Mouse (Mus musculus) ovary, postnatal 36 days (tissue): Measurements from ENCODE around the gene Lrch1.

Experiments used
- DNase-seq: peaks from one replicate; pipeline ENCODE4 v3.0.0; 2022; ENCODE audit warnings: low spot score, mixed read lengths

Lrch1 gene

DNA sequence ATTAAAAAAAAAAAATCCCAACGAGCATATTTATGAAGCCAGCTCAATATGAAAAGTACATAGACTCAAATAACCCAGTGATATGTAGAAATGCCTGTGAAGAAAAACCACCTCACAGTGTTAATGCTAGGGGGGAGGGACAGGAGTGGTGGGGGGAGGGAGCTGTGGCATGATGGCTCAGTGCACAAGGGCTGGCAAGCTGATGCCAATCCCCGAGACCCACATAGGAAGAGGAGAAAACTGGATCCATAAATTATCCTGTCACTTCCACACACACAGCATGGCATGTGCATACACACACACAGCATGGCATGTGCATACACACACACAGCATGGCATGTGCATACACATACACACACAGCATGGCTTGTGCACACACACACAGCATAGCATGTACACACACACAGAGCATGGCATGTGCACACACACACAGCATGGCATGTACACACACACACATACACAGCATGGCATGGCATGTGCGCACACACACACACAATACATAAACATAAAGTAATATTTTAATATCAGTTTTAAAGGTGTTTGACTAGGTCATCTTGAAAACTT, 54.5 kb downstream of the Lrch1 start:
- no peak for DNase-seq

DNA sequence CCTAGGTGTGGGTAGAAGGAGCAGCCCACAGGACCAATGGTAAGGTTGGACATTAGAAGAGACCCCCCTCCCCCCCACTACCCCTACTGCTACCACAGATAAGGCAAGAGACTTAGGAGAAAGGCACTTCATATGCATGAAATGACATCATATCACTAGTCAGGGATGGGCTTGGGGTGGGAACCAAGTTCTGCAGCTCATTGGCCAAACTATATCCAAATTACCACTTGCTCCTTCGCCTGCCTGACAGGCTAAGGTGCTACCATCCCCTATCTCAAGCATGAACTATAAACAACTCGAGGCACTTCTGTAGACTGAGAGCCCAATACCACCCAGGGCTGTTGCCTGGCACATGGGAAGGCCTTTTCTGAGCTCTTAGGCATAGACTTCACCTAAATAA, 58.4 kb downstream of the Lrch1 start:
- no peak for DNase-seq

DNA sequence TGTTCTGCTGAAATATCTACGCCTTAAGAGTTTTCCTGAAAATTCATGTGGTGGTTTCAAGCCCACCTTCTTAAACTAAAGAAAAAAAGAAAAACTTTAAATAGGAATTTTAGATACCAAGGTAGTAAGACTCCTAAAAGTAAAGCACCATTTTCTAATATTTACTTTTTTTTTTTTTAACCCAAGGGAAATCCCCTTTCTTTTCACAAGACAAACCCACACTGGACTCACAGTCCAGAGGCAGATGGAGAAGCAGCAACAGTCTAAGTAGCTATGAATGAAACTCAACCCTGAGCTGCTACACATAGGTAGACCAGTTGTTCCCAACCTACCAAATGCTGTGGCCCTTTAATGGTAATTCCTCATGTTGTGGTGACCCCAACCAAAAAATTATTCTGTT, 59.6 kb downstream of the Lrch1 start:
- DNase-seq: no peak

DNA sequence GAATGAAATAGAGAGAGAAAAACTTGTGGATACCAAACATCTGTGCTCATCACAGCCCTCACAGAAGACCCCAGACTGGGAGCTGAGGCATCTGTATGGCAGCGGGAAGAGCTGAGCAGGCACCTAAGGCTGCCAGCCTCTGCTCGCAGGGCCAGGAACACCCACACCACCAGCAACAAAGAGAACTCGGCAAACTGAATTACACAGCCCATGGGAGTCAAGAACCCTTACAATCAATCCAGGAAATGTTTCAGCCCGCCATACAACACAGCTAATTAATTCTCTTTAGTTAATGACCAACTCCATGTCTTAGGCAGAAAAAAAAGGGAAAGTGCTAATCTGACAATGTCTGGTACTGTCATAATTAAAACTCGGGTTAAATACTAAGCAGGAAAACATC, 61.2 kb downstream of the Lrch1 start:
- DNase-seq: no peak

DNA sequence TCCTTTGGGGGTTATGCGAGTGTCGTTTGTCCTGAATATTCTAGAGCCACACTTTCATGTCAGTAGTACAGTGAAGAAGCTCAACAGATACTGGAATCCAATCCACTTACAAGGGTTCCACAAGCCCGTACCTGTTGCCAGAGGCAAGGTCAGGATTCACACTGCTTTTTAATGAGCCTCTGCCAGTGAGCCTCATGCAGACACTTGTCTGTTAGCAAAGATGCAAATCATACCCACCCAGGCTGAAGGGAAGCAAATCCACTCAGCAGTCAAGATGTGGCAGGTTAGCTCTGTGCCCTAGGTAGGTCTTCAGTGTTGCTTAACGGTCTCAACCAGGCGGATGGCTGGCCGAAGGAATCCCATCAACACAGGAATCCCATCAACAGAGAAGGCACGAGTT, 62.8 kb downstream of the Lrch1 start:
- DNase-seq: no peak

DNA sequence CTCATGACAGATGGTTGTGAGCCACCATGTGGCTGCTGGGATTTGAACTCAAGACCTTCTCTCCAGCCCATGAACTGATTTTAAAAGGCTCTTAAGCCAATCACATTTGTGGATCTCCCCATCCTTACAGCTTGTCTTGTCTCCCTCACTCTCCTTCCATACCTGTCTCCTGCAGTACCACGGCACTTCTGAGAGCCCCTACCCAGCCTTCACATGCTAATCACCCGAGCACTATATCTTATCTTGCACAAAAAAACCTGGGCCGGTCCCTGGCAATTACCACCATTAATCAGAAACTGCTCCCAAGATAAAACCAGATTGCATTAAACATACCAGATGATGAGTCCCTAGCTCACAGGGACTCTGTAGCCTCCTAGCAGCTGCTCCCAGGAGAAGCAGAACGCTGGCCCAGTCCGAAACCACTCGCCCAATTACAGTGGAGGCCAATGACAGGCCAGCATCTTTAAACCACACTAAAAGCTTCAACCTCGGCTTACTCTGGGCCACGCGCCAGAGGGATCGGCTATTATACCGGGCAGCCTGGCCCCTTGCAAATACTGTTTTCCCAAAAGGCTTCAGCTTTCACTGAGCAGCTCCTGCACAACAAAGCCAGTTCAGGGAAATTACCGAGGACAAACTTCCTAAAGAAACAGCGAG, 63.5 kb downstream of the Lrch1 start:
- peak; percentile 68 for DNase-seq

DNA sequence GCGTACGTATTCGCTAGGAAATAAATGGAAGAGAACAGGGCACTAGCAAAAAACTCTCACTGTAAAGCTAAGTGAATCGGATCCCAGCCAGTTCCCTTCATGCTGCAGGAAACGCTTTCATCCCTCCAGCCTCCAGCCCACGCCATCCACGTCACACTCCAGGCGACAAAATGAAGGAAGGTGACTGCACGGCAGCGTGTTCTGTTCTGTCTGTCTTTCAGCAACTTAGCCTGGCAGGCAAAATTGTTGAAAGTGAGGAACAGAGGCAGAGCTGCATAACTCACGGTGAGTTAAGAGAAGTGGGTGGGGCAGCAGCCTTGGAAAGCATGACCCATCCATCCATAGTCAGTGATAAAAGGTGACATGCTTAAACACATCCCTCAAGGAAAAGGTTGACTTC, 64.5 kb downstream of the Lrch1 start:
- no peak for DNase-seq

DNA sequence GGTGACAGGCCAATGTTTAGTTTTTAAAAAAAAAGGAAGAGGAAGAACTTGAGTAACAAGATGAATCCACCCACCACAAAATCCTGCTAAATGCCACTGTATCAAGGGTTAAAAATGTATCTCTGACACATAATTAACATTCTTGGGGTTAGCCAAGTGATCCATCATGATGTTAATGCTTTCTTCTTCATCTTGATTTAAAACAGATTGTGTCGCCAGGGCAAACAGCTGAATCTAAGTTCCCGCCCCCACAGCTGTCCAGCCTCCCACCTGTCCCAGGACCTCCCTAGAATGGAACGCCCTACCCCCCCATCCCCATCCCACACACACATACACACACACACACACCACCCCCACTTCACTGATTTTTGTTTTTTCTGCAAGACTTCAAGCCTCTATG, 64.9 kb downstream of the Lrch1 start:
- no peak for DNase-seq

DNA sequence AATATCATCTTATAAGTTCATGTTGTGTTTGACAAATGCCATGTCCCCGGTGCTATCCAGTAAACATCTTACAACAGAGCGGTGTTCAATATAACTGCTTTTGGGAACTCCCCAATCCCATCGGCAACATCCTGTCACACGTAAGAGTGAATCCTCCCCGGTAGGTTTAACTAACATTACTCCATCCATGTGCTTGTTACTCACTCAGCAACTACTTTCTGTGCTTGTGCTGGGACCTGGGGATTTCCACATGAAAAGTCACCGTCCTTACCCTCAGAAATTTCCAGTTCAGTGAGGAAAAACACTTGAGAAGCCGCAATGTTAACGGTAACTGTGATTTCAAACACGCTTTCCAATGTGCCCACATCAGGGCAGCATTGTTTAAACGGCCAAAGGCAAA, 66.8 kb downstream of the Lrch1 start:
- DNase-seq: no peak

DNA sequence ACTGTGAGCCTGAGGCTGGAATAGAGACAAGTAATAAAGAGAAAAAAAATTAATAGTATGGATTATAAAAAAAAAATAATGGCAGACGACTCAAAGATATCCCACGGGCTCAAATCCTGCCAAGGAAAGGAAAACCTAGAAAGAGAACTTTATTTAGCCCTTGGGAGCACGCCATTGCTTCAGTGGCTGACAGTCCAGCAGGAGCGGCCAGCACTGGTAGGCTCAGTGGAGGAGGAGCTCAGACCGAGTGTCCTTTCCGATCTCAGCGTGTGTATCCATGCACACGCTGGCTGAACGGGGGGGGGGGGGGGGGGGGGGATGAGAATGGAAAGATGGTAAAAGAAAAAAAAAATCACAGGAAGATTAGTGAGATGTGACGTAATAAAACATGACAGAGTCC, 68.2 kb downstream of the Lrch1 start:
- no peak for DNase-seq

DNA sequence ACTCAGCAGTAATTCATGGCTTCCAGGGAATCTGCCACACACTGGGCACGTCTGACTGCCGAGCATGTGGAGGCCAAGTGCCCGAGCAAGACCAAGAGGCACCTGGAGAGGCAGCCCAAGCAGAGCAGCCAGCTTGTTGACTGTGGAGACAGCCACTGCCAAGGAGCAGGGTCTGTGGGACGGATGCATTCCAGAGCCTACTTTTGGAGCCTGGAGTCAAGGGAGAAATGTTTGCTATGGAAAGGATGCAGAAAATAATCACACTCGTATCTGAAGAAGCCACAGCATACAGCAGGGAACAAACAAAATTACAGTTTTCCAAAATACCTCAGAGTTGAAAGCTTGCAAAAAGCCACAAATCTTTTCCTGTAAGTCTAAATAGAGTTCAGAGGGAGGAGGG, 70.4 kb downstream of the Lrch1 start:
- DNase-seq: no peak

DNA sequence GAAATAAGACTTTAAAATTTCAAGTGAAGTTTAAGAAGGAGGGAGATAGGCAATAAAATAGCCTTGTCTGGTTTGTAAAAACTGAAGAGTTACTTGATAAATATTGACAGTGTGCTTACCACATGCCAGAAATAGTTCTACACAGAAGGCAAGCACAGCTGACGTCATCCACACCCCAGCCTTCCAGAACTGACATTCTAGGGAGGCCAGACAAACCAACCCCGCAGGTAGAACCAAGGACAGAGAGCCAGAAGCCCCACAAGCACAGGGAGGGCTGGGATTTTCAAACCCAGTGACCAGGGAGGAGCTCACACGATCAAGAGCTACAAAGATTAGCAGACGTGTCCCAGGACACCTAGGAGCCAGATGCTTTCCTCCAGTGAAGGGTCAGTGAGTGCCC, 76.5 kb downstream of the Lrch1 start:
- no peak for DNase-seq

DNA sequence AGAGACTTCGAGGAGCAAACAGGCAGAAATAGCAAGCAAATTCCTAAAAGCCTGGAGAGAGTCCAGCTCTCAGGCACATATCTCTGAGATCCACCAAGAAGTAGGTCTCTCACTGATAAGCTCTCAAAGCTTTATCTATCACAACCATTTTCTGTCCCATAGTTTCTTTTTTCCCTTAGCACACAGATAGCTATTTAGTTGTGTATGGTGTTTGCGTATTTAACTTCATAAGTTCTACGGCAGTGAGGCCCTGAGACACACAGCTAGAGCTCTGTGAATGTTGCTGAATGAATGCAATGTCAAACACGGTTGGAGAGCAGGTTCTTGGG, 78.8 kb downstream of the Lrch1 start:
- no peak for DNase-seq

DNA sequence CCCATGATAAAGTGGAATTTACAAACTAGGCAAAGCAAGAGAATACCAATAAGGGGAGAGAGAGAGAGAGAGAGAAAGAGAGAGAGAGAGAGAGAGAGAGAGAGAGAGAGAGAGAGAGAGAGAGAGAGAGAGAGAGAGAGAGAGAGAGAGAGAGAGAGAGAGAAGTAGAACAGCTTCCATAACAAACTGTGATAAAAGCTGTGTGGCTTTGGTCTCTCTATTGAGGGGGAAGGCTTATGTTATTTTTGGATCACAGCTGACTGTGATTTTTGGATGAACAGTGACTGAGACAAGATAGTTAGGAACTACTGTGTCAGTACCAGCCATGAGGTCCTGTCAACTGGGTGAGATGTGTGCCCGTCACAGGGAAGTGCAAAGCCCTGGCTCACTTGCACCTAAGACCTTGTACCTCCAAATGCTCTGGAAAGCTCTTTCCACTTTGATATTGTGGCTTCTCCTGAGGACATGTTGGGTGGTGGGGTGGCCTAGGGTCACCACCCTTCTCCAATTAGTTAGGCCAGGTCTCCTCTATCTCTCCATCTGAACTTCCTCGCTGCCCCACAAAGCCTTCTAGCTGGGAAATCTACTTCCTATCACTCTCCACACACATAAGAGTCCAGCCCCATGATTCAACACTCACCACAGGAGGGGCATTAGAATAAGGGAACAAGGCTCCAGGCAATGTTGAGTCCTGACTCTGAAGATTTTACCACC, 79.3 kb downstream of the Lrch1 start:
- no peak for DNase-seq

DNA sequence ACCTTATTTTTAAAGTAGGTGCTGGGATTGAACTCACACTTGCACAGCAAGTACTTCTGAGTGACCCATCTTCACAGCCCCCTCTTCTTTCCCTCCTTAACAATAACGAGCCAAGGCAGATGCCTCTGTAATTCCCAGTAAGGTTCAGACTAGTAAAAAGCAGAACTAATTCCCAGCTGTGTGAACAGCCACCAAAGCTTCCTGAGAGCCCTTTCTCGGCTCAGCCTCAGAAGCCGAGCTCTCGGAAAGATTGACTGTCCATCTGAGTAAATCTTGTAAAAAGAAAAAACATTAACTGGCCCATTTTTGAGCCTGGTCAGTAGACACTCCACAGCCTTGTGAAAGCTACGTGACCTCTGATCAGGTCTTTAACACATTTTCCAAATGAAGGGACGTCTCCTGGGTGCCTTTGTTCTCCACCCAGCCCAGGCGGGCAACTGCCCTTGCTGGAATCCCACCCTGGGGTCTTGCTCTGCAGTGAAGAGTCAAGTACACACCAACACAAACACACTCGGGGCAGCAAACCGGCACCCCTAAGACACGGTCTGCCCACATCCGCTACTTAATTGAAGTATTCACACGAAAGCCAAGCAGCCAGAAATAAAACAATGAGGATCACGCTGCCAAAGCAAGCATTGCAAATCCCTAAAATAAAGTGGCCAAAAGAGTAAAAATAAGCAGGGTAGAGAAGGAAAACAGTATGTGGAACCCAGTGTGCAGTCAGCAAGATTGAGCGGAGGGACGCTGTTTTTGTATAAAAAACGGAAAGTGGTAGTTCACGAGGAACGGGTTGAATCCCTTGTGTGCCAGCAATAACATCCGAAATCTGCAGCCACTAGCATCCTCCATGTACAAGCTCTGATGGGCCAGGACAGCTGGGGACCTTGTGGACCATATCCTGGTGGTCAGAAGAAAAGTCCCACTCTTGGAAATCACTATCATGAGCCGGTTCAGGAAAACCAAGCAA, 80.3 kb downstream of the Lrch1 start:
- no peak for DNase-seq

DNA sequence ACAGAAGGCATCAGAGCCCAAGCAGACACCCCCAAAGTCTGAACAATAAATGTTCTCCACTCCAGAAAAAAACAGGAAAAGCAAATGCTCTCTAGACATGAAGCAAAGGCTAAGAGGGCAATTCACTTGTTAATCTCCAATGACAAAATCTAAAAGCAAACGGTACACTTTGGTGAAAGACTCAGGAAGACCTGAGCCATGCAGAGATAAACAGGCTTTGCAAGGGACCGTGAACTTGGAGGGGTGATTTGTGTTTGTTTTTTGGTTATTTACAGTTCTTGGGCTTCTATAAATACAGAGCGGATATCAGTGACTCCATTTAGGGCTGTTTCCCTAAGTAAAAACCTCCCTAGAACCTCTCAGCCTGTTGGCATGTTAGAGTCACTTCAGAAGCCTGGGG, 81.9 kb downstream of the Lrch1 start:
- no peak for DNase-seq

DNA sequence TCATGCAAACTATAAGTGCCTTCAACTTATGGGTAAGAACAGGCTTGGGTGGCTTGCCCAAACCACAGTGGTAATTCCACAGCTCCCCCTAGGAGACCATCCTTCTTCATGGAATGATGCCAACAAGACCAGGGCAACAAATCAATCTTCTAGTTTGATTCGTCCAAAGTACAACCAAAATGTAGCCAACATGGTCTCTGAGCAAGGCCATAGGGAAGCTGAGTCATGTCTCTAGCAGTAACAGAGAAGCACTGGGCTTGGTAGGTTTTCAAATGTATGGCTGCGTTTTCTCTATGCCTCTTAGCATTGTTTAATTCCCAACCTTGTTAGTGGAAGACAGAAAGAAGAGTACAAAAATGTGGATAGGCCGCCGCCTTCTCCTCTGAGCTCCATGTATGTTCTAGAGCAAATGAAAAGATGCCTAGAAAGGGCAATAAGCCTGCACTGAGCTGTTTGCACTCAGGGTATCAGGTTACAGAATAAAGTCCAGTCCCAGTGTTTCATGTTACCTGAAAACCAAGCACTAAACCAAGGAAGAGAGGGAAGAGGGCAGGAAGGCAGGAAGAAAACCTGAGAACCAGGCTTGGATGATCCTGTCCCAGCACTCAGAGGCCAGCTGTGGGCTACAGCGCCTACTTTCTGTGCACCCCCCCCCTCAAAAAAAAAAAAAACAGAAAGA, 82.7 kb downstream of the Lrch1 start:
- DNase-seq: no peak

DNA sequence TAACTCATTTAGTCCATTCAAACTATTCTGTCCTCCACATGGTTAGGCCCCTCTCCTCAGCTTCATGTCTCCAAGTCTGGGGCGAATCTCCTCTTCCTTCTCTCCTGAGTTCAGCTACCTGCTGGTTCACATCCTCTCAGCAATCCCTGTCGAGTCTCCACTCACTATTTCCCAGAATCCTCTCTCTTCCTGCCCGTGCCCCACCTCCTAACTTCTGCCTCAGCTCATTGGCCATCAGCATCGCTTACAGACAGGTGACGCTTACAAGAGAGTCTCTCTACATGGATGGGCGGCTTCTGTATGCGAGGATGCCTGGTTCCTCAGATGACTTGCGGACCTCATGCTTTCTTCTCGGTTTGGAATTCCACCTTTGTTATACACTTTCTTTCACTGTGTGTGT, 86.2 kb downstream of the Lrch1 start:
- no peak for DNase-seq

DNA sequence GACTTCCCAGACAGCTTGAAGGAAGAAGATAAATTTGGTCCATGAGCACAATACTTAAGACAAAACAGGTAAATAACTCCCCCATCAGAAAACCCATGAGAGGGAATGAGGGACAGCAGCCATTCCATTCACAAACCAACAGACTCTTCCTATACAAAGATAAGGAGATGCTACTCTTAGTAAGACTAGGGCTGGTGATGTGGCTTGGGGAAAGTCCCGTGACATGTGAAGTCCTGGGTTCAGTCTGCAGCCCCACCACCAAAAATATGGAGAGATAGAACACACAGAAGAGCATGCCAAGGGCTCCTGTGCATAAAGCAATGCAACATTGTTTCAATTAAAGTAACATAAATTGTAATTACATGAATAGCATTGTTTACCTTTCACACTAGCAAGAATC, 88.5 kb downstream of the Lrch1 start:
- DNase-seq: no peak

DNA sequence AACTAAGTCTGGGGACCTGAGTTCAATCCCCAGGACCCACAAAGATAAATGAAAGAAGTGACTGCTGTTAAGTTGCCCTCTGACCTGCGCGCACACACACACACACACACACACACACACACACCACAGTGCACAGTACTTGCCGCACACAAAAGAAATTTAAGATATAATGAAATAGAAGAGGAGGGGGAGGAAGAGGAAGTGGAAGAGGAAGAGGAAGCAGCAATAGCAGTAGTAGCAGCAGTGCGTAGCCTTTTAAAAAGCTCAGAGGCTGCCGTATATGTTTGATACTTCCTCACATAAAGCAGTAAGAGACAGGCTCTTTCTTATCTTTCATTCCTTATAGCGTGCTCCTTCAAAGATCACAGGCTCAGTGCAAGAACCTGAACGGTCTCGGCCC, 92.2 kb downstream of the Lrch1 start:
- no peak for DNase-seq

DNA sequence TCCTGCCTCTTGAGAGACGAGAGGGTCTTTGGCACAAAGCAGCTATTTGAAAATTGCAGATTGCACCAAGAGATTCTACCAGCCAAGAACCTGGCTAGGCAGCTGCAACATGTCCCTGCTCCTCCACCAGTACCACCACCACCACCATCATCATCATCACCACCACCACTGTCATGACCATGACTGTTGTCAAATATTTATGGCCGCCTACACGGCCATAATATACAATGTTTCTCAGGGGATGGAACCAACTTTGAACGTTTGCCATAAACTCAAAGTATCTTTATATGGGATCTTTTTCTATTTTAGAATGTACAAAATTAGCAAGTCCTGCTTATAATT, 93.9 kb downstream of the Lrch1 start:
- no peak for DNase-seq
